Mouse (Mus musculus): ENCODE measurements around the gene Mst1.

Mst1 gene

DNA sequence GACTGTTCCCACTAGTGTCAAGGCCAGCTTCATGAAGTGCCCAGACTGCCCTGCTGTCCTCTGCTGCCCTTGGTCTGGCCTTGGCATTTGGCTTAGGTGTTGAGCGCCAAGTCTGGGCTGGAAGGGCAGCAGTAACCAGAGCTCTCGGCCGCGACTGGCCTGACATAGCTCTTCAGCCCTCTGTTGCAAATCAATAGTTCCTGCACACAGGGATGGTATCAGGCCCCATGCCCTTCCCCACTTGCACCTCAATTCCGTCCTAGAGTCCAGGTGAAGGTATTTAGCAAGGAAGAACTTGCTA, 23.0 kb upstream of the Mst1 start:
- DNase-seq: no peak

GRCm38 (mm10) chr9:108058291-108058690, 21.9 kb upstream of the Mst1 start:
- DNase-seq: no peak

- DNase-seq: peak; percentile 30
Measured at GRCm38 (mm10) chr9:108062142-108062541, 18.1 kb upstream of the Mst1 start.

DNA sequence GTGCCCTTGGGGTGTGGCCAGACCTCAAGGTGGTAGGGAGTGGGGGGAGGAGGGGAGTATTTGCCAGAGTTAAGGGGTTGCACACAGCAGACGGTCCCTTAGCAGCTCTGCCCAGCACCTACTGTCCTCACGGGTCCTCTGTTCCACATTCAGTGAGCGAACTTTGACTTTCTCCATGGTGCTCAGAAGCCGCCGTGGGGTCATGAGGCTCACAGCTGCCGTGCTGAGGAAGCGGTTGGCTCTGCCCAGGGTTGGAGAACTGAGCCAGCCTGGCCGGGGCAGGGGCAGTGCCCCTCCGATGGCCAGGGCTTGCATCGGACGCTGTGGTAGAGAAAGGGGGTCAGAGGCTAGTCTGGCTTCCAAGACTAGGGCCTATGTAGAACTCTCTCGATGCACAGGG, 16.9 kb upstream of the Mst1 start:
- DNase-seq: no peak

DNA sequence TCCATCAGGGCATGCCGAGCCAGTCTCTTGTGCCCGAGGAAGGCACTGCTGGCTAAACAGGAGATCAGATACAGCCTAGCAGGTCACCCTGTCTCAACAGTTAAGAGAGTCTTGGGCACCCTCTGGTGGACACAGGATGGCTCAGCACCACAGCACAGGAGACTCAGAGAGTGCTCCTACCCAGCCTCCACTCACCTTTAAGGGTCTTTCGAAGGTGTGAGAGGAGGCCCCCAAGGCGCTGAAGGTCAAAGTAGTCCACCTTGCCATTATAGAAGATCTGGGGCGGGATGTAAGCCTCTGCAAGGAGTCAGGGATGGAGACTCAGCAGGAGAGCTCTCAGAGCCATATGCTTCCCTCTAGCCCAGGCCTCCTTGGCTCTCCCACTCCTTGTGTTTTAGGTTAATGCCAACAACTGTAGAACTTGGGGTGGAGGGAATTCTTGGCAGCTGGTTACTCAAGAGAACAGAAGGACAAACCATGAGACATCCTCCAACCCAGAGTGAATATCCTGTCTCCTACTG, 14.7 kb upstream of the Mst1 start:
- peak; percentile 91 for DNase-seq

- no peak for DNase-seq
Measured at GRCm38 (mm10) chr9:108067199-108067598, 13.0 kb upstream of the Mst1 start.

- peak; percentile 96 for DNase-seq
Measured at GRCm38 (mm10) chr9:108067900-108068299, 12.3 kb upstream of the Mst1 start.

GRCm38 (mm10) chr9:108069007-108069406, 11.2 kb upstream of the Mst1 start:
- DNase-seq: no peak

GRCm38 (mm10) chr9:108069529-108069928, 10.7 kb upstream of the Mst1 start:
- DNase-seq: no peak

DNA sequence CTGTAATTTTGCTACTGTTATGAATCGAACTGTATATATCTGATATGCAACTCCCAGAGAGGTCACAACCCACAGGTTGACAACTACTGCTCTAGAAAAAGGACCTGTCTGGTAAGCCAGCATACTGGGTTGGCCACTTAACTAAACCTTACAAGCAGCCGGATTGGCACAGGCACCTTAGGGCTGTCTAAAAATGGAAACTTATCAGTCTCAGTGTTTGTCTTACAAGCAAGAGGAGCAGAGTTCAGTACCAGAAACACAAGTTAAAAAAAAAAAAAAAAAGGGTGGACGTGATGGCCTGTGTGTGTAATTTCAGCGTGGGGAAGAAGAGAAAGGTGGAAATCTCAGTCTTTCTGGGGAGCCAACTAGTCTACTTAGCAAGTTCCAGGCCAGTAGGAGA, 8.4 kb upstream of the Mst1 start:
- DNase-seq: peak; percentile 48

DNA sequence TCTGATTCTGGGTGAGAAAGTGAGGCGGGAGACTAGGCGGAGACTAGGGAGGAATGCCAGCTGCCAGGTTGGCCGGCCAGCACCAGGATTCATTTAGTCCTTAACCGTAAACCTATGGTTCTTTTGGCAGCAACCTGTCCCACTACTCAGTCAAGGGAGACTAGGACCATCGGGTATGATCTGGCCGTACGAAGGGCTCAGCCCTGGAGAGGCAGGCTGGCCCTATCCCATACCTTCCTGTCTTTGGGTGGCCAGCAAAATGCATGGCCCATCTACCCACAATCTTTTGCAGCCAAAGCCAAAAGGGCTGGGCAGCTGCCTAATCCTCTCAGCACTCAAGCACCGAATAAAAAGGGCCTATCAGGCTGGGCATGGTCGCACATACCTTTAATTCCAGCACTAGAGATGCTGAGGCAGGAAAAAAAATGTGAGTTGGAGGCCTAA, 7.7 kb upstream of the Mst1 start:
- DNase-seq: peak; percentile 78

DNA sequence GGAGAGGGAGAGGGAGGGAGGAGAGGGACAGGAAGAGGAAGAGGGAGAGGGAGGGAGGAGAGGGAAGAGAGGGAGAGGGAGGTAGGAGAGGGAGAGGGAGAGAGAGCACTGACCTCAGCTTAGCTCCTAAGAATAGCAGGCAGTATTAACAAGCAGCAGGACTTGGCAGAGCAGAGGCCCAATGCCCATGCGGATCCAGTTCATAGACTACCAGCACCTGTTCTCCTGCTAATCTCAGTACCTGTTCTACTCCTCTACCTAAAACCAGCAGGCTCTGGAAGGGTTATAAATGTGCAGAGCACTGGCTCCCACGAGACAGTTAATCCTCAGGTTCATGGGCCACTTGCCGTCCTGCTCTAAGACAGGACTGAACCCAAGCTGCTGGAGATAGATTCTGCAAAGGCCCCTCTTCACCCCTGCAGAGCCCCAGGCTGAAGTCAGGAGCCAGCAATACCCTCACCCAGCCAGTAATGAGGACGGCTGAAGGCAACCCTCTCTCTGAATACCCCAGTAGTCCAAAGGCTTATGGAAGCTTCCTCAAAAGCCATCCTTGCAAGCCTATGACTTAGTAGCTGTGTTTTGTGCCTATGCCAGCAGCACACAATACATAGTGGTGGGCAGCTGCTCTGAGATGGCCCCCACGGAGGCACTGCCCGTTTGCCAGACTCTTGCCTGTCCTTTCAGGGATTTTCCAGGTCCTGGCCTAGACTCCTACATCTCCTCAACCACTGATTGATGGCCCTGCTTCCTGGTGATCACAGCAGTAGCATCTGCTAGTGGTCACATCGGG, 6.9 kb upstream of the Mst1 start:
- peak; percentile 96 for DNase-seq

GRCm38 (mm10) chr9:108082549-108082948, 2.3 kb downstream of the Mst1 start:
- no peak for DNase-seq

- DNase-seq: no peak
Measured at GRCm38 (mm10) chr9:108082988-108083431, 2.8 kb downstream of the Mst1 start, which contains the start of gene Rnf123. Gene Rnf123, minus strand, starts transcription at chr9:108083346.

GRCm38 (mm10) chr9:108083561-108083960, 3.3 kb downstream of the Mst1 start:
- no peak for DNase-seq

- DNase-seq: no peak
Measured at GRCm38 (mm10) chr9:108085261-108085660, 5.0 kb downstream of the Mst1 start.

GRCm38 (mm10) chr9:108090611-108091120, 10.4 kb downstream of the Mst1 start:
- no peak for DNase-seq

GRCm38 (mm10) chr9:108093586-108093985, 13.3 kb downstream of the Mst1 start:
- DNase-seq: no peak

GRCm38 (mm10) chr9:108094184-108094941, 14.1 kb downstream of the Mst1 start, which contains the start of gene Apeh:
Gene Apeh, minus strand, starts transcription at chr9:108094606.
- peak; percentile 94 for DNase-seq

GRCm38 (mm10) chr9:108094998-108095411, 14.8 kb downstream of the Mst1 start:
- DNase-seq: no peak

DNA sequence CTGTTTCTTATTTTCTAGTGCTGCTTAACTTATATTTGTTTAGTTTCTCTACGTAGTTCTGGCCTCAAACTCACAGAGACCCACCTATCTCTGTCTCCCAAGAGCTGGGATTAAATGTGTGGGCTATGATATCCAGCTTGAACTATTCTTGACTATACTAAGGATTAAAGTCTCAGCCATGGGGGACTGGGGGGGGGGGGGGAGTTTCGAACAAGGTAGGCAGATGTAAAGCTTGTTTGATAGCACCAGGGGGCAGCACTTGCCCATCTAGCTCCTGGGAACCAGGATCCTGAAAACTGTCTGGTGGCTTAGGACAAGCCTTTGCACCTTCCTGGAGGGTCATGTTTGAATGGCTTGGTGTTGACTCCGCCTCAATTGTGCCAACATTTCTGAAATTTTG, 15.3 kb downstream of the Mst1 start:
- DNase-seq: peak; percentile 85

DNA sequence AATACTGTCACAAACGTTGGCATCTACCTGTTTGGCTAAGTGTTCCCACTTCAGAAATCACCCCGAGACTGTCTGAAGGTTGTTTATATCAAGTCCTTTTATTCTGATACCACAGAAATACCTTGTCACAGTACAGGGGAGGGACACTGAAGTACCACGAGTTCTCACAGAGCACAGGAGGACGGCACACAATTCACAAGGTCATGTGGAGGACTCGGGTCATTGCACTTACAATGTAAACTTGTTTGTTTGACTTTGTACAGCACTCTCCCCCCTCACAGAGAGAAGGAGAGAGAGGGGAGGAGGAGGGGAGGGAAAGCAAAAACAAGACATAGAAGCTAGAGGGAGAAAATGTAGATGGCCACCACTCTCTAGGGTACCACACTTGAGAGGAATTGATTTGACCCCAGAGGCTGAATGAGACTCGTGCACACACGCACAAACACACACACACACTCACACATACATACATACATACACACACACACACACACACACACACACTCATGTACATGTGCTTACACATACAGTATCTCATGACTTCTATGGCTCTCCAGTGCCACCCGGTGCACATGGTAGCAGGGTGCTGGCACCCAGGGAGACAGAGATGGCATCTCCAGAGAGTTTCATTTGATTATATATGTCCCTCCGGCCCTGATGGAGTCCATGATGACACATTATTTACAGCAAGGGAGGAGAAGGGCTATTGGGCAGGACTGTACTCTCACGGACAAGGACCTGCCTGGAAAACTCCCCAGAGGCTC, 15.9 kb downstream of the Mst1 start:
- no peak for DNase-seq

DNA sequence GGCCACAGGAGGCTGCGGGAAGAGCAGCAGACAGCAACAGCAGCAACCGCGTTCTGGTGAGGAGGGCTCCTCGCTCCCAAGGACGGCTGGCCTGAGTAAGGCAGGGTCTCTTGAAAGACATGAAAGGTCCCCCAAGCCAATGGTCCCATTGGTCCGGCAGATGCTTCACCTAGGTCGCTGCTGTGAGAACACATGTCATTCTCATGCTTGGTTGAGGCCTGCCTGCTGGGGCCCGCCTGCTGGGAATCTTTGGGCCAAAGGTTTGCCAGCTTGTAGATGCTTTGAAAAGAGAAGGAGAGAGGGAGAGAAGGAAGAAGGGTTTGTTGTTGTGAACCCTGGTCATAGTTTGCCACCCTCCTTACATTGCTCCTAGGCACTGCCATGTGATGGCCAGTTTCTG, 19.4 kb downstream of the Mst1 start:
- peak; percentile 76 for DNase-seq

Measured in cerebellum, adult 9-10 months (tissue).